Mouse (Mus musculus) stomach, postnatal 0 days (tissue): ENCODE data around the gene Cideb.

Source experiments
- CTCF ChIP-seq: IDR thresholded peaks from 2 replicates; pipeline ENCODE4 v1.5.1; 2016; ENCODE audit warnings: antibody characterized with exemption, low read depth, mild to moderate bottlenecking, moderate library complexity
- EP300 ChIP-seq: optimal IDR thresholded peaks from 2 replicates; pipeline ENCODE3; 2016; ENCODE audit warnings: antibody characterized with exemption

GRCm38 (mm10) chr14:55735758-55736157, 22.5 kb downstream of the Cideb start:
- TF ChIP-seq CTCF (no peak), EP300 (no peak)
